Mouse (Mus musculus) liver (tissue): ENCODE data around the gene Dnajb1.

Experiments used
- DNase-seq: peaks from one replicate; pipeline ENCODE4 v3.0.0-alpha.2; 2020; ENCODE audit warnings: mixed read lengths

Dnajb1 gene

DNA sequence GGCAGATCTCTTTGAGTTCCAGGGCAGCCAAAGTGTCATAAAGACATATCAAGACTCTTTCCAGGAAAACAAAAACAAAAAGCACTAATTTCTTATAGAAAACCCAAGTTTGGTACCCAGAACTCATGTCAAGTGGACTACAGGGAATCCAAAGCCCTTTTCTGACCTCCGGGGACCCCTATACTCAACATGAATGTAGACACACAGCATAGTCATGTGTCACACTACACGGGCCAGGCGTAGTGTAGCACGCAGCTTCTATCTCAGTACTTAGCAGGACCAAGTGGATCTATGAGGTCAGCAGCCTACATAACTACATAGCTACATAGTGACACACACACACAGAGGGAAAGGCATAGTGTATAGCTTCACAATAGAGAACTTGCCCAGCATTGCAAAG is 5.7 kb downstream of the Dnajb1 start:
- no peak for DNase-seq

DNA sequence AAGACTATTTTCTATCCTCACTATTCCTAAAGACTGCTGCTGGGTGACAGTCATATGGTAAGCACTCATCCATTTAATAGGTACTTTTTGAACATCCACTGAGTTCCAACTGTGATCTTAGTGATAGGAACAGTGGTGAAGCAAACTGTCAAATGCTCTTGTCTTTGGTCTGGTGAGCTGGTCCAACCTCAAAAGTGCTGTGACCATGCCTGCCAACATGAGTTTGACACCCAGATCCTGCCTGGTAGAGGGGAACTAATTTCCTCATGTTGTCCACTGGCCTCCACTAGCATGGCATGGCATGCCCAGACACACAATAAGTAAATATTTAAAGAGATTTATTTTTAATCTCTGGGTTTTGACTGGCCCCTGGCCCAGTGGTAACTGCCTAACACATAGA is 8.6 kb downstream of the Dnajb1 start:
- no peak for DNase-seq

DNA sequence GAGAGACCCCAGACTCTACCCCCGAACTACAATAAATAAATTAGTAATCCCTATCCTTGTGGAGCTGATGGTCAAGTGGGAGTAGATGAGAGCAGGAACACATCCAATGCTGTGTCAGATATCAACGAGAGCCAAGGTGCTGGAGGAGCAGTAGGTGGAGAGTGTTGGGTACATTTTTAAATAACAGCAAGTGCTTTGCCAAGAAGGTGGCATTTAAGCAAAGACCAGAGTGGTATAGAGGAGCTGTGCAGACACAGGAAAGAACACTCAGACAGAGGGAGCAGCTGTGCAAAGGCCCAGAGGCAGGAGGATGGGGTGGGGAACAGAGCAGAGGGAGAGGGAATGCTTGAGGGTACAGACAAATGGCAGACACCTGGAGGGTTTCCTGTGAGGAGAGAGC is 9.1 kb downstream of the Dnajb1 start:
- DNase-seq = no peak

DNA sequence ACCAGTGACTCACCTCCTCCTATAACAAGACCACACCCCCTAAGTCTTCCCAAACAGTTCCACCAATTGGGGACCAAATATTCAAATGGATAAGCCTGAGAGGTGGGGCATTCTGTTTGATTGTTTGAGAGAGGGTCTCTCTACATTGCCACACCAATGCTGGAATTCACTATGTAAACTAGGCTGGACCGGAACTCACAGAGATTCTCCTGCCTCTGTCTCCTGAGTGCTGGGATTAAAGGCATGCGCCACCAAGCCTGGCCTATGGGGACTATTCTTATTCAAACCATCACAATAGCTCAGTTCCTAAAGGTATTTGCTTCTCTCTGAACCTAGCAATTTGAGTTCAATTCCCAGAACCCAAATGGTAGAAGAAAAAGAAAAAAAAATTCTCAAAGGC is 10.6 kb downstream of the Dnajb1 start:
- no peak for DNase-seq

DNA sequence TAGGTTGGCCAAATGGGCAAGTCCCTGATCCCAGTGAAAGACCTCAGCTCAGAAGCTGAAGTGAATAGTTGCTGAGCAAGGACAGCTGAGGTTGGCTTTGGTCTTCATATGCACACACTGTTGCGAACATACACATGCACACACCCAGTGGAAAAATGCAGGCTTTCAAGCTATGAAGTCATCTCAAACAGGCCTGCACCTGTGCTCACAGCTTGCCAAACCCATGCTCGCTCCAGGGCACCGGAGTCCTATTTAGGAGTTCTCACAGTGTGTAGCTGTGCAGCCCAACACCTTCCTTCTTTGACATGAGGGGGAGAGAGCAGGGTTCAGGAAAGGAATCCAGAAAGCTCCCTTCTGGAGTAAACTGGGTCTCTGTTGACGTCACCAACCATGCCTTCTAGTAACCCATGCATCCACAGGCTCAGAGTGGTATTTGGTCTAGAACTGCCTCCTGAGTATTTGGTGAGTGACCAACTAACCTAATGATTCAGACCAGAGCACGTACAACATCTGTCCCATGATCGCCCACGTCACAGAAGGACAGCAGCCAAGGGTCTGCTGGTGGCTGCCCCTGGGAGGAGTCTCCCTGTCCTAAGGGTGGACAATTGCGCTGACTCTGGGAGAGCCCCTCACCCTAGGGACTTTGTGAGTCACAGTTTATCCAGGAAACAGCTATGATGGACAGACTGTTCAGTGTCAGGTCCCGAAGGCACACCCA is 11.7 kb downstream of the Dnajb1 start:
- DNase-seq = no peak

DNA sequence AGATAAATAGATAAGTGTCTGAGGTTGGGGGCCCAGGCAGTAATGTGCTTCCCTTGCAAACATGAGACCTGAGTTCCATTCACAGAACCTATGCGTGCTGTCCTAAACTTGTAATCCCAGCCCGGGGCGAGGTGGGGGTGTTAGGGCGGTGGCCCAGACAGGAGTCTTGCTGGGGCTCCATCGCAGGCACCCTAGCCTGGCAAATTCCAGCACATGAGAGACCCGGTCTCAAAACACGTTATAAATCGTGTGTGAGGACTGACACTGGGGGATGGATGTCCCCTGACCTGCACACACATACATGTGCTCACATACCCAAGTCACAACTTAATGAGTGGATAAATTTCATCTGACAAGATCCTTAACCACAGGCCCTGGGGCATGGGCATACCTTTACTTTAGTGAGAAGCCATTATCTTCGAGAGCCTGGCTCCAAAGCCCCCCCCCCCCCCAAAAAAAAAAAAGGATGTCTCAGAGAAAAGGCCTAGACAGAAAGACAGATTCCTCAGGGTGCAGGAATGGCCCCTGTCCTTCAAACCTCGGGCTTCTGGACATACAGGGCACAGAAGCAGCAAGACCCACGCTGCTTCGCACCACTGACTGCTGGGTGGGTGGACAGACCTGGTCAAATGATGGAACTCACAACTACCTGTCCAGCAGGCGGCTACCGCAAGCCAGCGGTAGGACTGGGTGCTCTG is 13.8 kb downstream of the Dnajb1 start:
- DNase-seq = no peak

DNA sequence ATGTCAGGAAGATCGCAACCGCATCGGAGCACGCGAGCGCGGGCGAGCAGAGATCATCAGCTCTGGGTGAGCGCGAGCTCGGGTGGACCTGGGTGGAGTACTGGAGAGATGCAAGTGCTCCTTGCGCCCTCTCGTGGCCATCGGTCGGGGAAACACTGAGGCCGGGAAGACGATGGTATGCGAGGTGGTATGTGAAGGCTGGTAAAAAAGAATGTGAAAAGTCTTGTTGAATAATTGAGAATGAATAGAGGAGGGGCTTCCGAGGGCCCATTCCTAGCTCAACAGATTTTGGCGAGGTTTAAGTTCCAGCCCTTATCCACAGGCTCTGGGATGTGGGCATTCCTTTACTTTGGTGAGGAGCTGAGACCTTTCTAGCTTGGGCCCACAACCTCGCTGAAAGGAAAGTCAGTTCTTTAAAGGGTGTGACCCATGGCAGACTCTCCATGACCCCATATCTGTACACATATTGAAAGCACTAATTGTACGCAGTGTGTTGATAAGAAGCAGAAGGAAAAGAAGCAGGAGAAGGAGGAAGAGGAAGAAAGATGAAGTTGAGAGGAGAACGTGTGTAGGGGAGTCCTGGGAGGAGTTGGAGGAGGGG is 14.5 kb downstream of the Dnajb1 start:
- DNase-seq = peak; percentile 94

DNA sequence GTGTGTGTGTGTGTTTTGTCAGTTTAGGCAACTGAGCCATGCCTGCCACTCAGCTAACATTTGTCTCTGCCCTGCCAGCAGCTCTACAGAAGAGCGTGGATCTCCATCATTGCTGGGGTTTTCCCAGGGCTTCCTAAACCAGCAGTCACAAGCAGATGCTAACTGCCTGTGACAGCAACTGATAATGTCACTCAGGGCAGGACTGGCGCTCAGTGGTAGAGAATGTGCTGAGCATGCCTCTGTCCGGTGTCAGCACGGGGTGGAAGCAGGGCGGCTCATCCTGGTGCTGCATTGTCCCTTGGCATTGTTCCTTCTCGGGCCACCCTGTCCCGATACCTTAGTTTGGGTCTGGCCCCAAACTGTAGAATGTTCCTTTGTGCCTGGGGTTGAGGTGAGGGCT is 15.6 kb downstream of the Dnajb1 start:
- peak; percentile 64 for DNase-seq

DNA sequence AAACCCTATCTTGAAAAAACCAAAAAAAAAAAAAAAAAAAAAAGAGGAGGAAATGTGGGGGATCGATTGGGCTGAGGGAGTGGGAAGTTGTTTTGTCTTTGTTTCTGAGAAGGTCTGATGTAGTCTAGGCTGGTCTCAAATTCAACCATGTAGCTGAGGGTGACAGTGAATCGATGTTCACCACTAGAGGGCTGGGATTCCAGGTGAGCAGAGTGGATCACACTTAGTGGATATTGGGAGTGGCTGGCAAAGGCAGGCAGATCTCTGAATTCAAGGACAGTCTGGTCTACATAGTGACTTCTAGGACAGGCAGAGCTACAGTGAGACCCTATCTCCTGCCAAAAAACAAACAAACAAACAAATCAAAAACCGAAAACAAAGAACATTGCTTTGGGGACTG is 16.7 kb downstream of the Dnajb1 start:
- peak; percentile 61 for DNase-seq

DNA sequence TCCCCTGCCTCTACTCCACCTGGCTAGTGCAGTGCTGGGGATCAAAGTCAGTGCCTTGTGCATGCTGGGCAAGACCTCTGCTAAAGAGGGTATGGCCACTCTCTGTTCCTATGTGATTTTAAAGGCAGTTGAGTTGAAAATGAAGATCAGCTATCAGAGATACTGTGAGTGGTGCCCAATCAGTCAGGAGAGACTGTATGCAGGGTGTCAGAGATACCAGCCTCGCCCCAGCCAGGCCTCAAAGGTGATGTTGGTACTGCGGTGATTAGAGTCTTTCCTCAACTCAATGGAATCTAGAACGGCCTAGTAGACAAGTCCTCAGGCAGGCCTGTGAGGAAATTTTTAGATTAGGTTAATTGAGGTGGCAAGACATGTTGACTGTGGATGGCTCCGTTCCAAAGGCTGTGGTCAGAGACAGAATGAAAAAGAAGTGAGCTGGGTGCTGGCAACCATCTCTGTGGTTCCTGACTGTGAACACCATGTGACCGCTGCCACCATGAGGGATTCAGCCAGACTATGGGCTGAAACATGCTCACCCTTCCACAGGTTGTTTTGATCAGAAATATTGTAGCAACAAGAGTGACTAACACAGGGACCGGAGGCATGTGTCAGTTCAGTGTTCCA is 17.8 kb downstream of the Dnajb1 start:
- peak; percentile 70 for DNase-seq

DNA sequence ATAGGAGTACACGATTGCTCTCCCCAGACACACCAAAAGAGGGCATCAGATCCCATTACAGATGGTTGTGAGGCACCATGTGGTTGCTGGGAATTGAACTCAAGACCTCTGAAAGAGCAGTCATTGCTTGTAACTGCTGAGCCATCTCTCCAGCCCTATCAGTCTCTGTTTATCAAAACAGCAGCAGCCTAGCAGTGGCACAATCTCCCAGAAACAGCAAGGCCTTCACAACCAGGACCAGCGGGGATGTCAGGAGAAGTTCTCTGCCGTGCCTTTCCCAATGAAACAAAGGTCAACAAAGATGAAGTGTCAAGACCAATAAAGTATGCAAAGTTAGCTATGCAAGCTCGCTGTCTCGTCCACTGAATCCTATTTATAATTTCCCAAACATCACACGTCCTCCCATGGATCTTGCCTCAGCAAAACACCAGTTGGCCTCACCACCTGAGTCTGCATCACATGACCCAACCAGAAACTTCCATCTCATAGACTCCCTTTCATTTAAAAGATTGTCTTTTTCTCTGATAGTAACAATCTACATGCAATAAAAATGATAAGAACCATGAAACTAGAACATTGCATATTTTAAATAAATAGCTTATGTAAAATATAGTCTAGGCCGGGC is 24.2 kb downstream of the Dnajb1 start:
- peak; percentile 59 for DNase-seq

DNA sequence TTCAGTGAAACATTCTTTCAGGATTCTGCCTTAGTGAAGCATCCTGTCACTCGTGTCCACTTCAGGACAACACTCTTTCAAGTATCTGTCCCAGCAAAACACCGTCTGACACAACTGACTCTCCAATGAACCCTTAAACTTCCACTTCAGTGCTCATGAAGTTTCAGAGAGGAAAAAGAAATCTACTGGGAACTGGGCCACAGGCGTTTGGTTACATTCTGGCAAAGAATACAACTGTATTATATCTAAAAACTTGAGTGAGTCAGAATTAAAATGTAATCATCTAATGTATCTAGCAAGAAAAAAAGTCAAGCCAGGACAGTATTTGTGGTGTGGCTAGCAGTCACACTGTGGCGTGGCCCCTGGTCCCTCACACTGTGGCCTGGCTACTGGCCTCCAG is 30.9 kb downstream of the Dnajb1 start:
- no peak for DNase-seq

DNA sequence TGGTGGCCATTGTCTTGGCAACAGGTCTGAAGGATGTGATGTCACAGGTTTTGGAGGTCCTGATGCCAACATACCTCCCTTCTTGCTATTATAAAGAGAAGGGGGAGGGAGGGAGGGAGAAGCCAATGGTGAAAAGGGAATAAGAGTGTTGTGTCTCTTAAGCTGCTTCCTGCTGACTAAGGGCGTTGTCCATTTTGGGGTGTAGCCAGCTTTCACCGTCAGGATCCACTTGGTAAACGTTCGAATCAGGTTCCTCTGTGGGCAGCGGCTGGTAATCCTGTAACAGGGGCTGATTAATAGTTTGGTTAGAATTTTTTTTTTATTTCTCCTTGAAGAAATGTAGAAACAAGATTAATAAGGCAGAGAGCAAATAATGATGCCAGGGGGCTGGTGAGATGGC is 31.7 kb downstream of the Dnajb1 start:
- no peak for DNase-seq

DNA sequence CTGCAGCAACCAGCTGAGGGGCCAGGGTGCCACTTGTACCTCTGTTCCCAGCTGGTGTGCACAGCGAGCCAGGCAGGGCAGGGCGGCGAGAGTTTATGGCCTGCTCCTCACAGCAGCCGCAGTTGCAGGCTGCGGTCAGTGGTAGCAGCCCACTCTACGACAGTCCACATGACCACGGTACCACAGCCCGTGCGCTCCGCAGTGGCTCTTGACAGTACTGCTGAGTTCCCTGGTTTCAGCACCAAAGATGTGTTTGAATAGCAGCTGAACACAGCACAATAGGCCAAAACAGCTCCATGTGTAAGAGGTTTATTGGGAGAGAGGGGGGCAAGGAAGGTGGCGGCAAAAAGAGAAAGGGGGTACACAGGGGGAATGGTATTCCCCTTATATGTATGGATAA is 39.5 kb downstream of the Dnajb1 start:
- no peak for DNase-seq

DNA sequence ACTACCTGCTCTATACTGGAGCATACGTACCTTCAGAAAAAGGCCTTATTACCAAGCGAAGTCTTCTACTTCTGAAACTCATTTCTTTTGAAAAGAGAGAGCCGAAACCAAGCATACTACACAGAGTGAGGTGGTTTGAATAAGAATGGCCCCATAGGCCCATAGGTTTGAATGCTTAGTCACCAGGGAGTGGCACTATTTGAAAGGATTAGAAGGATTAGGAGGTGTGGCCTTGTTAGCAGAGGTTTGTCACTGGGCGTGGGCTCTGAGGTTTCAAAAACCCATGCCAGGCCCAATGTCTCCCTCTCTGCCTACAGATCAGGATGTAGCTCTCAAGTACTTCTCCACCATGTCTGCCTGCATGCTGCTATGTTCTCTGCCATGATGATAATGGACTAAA is 40.0 kb downstream of the Dnajb1 start:
- no peak for DNase-seq

DNA sequence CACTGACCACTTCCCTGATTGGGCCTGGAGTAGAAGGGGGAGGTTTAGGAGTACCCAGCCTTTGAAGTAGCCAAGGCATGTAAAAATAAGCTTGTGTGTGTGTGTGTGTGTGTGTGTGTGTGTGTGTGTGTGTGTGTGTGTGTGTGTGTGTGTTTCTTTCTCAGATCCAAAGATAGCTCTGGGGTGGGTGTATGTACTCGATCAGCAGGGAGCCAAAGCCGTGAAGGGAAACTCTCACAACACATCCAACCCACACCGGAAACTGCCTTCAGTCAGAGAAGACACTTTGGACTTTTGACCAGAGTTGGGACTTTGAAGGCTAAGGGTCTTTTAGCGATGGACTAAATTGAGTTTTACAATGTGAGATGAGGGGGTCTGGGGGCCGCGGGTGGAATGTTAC is 41.7 kb downstream of the Dnajb1 start:
- DNase-seq = no peak

DNA sequence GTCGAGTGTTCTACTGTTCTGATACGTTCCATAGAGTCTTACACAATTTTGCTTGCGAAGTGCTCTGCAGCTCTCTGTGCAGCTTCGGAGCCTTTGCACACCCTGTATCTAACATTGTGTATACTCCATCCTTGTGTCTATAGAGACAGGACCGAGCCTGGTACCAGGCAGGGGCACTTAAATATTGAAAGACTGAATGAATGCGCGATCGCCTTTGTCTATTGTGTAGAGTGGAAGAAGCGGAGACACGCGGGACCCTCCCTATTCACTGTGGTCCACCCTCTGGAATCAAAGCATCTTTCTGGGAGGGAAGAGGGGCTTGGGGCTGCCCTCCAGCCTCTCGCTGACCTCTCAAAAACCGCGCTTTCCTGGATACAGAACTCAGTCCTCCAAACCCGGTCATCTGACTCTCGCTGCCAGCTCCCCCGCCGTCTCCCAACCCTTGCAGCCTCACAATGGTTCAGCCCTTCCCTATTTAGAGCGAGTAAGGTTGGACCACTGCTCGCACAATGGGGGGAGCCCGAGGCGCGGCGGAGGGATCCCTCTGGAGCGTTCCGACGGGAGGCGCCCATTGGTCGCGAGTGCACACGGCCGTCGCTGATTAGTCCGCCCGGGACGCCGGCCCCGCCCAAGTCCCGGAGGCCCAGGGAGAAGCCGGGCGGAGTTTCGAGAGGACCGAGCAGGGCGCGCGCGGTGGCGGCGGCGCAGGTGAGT is 44.2 kb downstream of the Dnajb1 start, which contains the start of gene Gipc1:
Gipc1 (plus strand) TSS at position 648 of the 714 bp plus-strand sequence.
- peak; percentile 97 for DNase-seq

DNA sequence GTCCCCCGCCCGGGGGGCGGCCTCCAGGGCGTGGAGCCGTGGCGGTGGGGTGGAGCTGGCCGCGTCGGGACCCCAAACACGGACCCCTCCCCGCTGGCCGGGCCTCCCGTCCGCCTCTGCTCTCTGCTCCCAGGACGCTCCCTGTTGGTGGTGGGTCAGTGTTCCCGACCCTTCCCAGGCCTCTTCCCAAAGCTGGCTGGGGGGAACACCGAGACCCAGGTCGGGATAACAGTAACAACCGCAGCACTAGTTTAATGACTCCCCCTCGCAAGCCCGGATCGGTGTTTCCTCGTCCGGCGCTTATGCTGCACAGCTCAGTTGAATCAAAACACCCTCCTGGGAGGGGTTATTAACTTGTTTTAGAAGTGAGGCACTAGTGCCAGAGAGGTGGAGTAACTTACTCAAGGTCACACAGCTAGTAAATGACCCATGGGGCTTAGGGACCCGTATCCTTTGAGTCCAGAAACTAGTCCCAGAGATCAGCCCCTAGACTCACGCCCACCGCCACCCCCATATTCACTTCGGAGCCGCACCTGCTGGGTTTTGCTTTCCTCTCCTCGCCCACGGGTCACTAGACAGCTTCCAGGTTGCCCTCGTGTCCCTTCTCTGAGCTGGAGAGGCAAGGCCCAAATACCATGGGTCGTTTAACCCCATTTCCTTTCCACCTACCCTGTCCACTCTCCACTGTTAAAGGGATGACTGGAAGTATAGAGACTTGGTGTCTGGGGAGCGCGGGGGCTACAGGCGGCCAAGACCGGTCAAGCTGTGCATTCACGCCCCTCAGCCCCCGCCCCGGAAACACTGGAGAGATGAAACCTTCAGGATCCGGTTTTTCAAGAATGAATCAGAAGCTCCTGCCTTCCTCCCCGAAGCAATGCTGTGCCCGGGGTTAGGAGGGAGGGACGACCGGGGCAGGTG is 45.0 kb downstream of the Dnajb1 start:
- DNase-seq = peak; percentile 47

DNA sequence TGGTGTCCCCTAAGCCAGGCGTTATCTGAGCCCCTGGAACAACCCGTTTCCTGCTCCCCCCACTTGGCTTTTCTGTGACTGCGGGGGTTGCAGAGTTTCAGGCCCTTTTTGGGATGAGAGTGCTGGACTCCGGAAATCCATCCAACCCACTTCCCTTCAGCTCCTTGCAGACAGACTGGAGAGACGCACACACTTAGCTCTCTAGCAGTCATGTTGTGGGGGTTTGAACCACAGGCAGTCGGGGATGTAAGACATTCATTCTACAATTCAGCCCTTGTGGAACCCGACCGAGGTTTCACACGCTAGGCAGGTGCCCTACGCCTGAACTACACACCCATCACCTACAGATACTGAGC is 45.6 kb downstream of the Dnajb1 start:
- DNase-seq = no peak

DNA sequence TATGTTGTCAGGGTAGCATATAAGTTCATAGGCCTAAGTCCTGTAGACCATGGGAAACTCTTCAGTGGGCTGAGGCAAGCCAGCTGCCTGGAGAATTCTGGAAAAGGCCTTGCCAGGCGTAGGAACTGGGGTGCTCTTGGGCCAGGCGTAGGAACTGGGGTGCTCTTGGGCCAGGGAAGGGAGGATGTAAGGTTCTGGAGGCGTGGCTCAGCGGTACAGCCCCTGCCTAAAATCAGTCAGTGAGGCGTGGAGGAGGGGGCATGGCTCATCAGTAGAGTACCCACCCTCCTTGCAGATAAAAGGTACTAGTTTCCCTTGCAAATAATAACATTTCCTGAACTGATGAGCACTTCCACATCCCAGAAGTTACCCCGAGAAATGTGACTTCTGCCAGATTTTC is 46.7 kb downstream of the Dnajb1 start:
- no peak for DNase-seq

DNA sequence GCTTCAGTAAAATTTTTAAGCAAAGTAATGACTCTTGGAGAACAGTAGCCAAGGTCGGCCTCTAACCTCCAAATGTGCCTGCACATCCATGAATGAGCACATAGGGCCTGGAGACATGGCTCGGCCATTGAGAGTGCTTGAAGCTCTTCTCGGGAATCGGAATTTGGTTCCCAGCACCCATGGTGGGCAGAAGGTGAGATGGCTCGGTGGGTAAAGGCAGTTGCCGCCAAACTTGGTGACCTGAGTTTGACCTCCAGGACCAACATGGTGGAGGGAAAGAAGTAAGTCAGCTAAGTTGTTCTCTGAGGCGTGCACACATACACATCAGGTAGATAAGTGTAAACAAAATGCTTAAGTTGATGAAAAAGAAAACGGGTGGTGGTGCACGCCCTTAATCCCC is 48.0 kb downstream of the Dnajb1 start:
- no peak for DNase-seq
